Mouse (Mus musculus) ES-Bruce4 (cell line): ENCODE results near the gene Fam102a.

Experiments used
- CTCF ChIP-seq: IDR thresholded peaks from one replicate; pipeline ENCODE4 v1.8.1; 2011; ENCODE audit warnings: low read depth, low read length
- POLR2A ChIP-seq: IDR thresholded peaks from one replicate; pipeline ENCODE4 v1.8.1; 2011; ENCODE audit warnings: low read length; ENCODE audit not compliant: insufficient read depth

DNA sequence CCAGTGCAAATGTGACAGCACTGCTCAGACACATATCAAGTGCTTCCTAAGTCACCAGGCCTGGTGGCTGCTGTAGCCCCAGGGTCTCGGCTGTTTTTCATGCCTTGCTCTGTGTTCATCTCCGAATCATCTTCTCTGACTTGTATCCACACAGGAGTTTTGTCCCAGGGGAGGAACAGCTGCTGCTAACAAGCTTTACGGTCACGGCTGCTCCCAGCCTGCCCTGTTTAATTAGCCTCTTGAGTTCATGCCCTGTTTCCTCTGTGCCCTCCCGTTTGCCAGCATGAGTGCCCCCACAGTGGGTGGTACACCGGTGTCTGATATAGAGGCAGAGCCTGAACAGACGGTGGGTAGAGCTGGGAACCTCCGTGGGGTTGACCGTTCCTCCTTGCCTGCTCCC, 82.9 kb downstream of the Fam102a start:
- no peak for TF ChIP-seq POLR2A
- TF ChIP-seq CTCF, result no peak
